Mouse (Mus musculus) heart, postnatal 14 days (tissue): ENCODE results near the gene Ptpn14. TPM values are rescaled to one million over a fixed set of nuclear protein-coding genes. Genes with fewer than 3 reads are reported as not detected.

Experiments used
- DNase-seq, 2 experiments: peaks; one replicate each; pipeline ENCODE4 v3.0.0; 2021 to 2022
- intact Hi-C: fragments of 180-260 bp; cut with DNase I; formaldehyde crosslinking; loops from one replicate; pipeline ENCODE4 v1.15.1; 2025
- total RNA-seq, 2 experiments: library from RNA; stranded (reverse); gene quantifications; 2 replicates each; pipeline ENCODE4 v1.2.3; 2021

Gene Ptpn14
- total RNA-seq, 2 experiments from 2014 or later, result 32.1 to 33.1 TPM

DNA sequence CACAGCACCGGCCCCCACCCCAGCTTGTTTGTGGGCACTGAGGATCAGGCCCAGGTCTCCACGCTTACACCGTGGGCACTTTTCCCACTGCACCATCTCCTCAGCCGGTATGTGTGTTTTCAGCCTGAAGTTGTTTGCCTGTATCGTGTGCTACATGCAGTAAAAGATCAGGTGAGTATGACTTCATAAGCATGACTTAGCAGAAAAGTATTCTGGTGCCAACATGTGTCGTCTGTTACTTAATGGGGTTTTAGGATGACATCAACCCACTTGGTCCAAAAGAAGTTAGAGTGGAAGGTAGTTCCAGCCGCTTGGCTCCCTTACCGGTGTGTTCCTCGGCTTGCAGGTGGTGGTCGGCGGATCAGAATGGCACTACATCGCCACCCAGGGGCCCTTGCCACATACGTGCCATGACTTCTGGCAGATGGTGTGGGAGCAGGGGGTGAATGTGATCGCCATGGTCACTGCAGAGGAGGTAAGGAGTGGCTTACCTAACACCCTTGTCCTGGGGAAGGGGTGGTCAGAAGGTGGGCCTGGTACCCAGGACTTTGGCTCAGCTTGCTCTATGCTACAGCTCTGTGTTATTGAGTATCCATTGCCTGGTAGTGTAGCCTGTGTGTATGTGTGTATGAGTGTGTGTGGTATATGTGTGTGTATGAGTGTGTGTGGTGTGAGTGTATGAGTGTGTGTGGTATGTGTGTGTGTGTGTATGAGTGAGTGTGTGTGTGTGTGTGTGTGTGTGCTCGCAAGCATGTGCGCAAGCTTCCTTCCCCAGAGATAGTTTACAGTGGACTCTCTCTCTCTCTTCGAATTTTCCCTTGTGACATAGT lies 132.3 kb downstream of the Ptpn14 start:
- intact Hi-C loops, result no loop called here
- no peak for DNase-seq

DNA sequence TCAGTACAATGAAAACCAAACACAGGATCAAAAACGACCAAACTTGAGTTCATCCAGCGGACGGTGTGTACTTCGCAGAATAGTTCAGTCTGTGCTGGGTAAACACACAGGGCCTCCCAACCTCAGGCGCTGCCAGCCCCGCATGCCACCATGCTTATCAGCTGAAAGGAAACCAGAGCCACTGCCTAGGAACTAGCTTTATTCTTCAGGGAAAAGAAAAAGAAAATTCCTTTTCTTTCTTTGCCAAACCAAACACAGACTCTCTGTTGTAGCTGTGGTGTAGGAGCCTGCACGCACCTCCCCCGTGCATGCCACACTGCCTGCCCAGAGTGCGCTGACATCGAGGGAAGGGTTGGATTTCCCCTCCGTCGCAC lies 132.9 kb downstream of the Ptpn14 start:
- no peak for DNase-seq
- intact Hi-C loops, result no loop called here

DNA sequence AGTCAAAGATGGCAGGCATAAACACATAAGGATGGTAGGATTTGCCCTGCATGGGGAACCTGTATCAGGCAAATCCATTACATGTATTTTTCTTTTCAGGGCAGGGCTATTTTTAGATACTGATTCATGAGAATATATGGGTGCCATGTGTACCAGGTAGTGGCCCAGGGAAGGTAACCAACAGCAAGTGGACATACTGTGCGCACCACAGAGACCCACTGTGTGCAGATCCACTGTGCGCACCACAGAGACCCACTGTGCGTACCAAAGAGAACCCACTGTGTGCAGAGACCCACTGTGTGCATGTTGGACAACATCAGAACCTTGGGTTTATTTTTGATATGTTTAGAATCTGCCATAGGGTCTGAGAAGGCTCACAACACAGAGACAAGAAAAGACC lies 135.7 kb downstream of the Ptpn14 start:
- intact Hi-C loops, result loop anchor here (2.0 kb wide), 1 partner anchor 47 kb away; no protein-coding TSS in a partner anchor
- DNase-seq, result no peak

DNA sequence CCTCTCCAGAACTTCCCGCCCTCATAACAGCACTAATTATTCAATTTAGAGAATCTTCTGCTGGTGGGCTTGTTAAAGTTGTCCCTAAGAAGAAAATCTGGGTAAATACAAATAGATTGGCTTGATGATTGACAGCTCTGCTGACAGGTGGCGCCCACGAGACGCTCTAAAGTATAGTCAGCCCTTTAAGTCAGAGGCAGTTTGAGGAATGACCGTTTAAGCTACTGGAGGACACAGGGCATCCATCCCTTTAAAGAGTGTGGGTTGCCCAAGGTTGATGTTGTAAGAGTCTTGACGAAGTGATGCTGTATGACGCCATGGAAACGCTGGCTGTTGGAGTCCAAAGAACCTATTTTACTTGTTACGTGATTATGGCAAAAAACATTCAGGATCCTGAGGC lies 136.2 kb downstream of the Ptpn14 start:
- intact Hi-C loops, result no loop called here
- DNase-seq, result no peak

DNA sequence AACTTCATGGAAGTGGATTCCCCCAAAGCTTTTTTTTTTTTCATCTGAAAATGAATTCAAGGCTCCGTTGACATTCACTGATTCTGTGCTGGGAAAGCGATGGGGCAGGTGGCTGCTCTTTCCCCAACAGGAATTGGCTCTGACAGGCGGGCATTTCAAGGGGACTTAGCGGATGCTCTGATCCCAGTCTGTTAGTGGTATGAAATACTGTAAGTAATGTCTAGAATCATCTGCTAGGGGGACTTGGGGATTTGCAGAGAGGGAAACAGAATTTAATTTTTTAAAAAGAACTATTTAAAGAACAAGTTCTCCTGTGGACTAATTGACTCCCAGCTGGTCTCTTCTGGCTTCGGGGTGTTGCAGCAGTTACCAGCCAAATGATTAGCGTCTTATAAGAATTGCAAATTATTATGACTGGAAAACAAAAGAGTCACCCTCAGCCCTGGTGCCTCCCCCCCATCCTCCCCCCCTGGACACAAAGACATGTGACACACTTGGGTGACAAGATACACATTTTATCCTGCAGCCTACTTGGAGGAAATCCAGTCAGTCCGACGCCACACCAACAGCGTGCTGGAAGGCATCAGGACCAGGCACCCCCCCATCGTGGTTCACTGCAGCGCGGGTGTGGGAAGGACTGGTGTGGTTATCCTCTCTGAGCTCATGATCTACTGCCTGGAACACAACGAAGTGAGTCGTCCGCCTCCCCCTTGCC lies 136.9 kb downstream of the Ptpn14 start:
- no peak for DNase-seq
- intact Hi-C loops, result no loop called here

DNA sequence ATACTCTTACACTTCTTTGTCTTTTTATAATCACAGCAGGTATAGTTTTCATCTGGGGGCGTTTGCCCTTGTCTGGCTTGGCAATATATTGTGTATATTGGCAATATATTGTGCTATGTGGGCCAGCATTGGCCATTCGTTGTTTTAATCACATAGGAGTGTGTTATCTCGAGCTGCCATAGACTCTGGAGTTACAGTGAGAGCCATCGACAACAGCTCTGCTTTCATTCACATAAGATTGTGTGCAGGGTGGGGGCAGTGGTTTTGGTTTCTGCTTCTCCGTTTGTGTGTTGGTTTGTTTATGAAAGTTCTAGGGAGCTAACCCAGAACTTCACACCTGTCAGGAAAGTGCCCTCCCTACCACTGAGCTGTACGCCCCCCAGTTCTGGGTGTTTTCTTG lies 138.6 kb downstream of the Ptpn14 start:
- intact Hi-C loops, result no loop called here
- no peak for DNase-seq

DNA sequence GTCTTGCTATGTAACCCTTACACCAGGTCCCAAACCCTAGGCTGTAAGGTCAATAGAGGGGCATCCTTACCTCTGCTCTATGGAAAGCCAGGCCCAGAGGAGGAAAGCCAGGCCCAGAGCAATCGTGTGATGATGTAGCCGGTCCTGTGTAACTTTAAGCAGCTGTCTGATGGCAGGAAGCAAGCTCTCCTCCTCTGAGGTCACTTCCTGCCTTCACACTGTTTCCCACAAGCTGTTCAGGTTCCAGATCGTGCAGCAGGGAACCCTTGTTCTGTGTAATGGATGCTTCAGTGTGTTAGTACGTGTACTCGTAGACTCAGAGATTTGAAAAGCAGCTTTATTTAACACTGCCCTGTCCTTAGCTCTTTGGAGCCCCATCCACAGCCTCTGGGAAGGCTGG lies 139.0 kb downstream of the Ptpn14 start:
- intact Hi-C loops, result no loop called here
- peak in 1 of 2 experiments; percentile 50 for DNase-seq

DNA sequence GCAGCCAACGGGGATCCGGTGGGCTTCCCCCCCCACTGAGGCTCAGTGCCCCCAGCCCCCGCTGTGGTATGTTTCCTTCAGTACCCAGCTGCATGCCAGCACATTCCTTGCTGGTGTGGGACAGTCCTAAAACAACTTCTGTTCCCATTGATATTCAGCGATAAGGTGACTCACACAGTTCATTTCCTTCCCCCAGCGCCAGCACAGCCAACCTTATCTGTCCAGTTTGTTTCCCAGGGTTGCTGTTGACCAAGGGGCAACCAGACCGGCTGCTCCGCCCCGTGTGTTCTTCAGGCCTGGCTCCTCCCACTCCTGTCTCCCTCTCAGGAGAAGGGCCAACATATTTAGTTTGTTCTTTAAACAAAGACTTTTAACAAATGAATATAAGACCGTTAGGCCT lies 139.4 kb downstream of the Ptpn14 start:
- intact Hi-C loops, result no loop called here
- peak; percentile 64 to 71 for DNase-seq

DNA sequence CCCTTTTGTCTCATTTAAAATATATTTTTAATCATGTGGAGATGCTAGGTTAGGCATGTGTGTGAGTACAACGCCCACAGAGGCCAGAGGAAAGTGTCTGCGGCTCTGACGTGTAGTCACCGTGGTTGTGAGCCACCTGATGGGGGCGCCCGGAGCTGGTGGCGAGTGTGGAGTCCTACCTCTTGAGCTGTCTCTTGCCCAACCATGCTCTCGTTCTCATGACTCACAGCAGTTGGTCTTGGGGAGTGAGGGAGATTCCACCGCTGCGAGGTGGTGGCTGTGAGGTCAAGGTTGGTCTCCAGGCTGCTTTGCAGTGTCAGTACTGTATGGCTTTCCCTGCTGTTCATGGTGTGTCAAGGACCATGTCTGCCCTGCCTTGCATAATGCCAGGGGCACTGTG lies 140.0 kb downstream of the Ptpn14 start:
- intact Hi-C loops, result no loop called here
- DNase-seq, result no peak

DNA sequence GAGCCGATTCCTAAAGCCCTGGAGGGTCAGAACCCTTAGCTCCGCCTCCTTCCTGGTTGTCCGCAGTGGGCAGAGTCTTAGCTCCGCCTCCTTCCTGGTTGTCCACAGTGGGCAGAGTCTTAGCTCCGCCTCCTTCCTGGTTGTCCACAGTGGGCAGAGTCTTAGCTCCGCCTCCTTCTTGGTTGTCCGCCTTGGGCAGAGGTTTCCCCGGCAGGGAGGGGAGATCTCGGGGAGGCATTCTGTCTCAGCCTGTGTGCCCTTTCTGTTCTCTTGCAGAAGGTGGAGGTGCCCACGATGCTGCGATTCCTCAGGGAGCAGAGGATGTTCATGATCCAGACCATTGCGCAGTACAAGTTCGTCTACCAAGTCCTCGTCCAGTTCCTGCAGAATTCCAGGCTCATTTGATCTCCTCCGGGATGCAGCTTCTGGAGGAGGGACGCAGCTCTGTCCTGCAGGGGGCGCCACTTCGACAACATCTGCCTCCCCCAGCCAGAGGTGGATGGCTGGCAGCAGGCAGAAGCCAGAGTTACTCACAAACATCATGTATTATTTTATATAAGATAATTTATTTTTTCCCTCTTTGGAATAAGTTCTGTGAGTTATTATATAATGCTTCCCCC lies 141.7 kb downstream of the Ptpn14 start:
- no peak for DNase-seq

DNA sequence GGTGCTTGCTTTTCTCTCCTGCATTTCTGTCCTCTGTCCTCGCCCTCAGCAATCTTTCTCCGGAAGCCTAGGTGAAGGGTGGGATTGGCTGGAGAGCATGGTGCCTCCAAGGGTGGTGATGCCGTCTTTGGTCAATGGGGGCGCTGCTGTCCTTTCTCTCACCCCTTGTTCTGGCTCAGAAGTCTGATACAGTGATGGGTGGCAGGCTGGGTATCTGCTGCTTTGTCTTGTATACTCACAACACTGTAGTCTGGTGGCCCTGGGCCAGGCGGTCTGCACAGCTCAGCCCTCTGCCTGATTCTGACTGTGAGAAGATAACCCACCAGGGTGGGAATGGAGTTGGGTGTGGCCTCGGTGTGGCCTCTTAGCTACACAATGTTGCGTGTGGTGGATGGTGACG lies 142.5 kb downstream of the Ptpn14 start:
- intact Hi-C loops, result no loop called here

More for the DNA sequence above, 141.7 kb downstream of the Ptpn14 start:
- intact Hi-C loops, result no loop called here

DNA sequence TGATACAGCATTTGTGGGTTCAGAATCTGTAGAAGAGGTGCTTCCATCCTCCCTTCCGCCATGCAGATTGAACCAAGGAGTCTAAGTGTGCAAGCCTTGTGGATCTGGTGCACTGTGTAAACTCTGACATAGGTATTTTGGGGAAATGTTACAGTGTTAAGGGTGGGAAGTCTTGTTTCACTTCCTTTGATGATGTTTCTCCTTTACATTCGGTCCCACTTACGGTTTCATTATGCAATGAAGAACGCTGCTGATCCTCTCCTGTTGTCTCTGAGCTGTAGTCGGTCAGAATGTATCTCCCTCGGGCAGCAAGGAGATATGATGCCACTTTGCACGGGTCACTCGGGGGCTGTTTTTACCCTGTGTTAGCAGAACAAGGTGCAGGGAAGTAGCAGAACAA lies 143.6 kb downstream of the Ptpn14 start:
- DNase-seq, result no peak
- intact Hi-C loops, result no loop called here

More for the DNA sequence above, 142.5 kb downstream of the Ptpn14 start:
- no peak for DNase-seq

DNA sequence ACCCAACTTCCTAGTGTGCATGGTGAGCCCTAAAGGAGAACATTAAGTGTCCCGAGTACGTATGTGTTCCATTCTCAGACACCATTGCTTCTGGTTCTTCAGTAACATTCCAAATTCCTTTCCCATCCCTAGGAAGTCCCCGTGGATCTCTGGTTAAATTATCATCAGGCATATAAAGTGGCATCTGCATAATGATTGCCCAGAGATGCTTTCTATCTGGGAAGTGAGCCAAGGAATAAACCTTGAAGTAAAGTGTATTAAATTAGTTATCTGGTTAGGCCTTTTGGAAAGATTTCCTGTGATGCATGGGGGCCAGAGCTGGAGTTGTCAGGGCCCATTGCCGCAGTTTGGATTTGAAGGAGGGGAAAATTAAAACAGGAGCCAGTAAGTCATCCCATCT lies 144.0 kb downstream of the Ptpn14 start:
- intact Hi-C loops, result no loop called here

DNA sequence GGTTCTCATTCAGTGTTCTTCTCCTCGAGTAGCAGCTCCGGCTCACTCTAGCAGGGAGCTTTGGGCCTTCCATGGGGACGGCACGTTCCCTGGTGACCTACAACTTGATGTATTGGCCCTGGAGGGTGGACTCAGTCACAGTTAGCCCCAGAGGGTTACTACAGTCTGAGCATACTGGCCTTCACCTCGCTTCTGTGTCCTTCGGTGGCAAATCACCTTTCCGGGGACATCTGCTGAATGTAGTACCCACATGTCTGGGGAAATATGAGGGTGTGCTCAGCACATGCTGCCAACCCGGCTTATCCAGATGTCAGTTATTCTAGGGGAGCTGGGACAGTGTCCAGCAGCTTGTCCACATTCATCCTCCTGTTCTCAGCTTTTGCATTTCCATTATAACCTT lies 145.5 kb downstream of the Ptpn14 start:
- no peak for DNase-seq
- intact Hi-C loops, result no loop called here

More for the DNA sequence above, 144.0 kb downstream of the Ptpn14 start:
- DNase-seq, result no peak

DNA sequence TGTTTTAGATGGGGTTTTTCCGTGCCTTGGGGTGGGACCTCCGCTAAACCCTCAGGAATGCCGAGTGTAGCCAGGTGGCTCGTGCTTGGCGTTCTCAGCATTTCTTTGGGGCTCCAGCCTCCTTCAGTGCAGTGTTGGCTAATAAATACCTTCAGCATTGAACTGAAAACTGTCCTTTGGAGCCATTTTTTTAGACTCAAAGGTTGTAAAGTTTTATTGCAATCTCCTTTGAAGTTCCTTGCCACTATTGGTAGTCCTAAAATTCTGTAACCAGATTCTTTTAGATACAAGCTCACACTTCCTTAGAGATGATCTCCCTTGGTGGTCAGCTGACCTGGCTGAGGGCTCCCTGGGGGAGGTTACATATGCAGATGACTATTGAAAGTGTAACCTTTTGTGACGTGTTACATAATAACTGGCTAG lies 147.4 kb downstream of the Ptpn14 start:
- no peak for DNase-seq
- intact Hi-C loops, result no loop called here

DNA sequence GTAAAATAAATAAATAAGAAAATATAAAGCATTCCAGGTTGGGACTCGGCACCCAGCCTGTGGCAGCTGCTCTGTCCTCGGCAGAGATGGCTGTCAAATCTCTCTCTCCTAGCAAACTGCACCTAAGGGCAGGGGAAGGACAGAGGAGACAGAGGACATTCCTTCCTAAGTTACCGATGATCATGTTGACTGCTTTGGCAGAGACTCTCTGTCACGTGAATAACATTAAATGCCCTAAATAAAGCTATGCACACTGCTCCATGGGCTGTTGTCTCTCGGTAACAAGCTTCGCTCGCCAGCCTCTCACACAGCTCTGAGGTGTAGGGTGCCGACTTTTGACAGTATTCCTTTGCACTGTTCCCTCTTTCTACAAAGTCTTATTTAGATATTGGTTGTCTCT lies 148.1 kb downstream of the Ptpn14 start:
- intact Hi-C loops, result no loop called here
- no peak for DNase-seq

DNA sequence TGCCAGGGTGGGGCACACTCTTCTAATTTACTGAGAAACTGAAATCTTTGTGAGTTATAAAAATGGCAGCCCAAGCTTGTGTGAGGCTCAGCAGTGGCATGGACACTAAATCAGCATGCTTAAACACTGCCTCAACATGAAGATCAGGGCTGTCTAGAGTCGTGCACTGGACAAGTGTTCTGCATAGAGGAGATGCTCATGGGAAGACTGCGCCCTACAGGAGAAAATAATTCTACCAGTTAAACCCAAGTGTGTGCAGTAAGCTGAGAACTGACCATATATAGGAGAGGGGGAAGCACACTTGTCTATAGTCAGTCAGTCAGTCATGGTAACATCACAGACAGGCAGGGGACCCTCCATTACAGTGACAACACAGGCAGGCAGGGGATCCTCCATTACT lies 151.1 kb downstream of the Ptpn14 start:
- DNase-seq, result no peak
- intact Hi-C loops, result no loop called here

DNA sequence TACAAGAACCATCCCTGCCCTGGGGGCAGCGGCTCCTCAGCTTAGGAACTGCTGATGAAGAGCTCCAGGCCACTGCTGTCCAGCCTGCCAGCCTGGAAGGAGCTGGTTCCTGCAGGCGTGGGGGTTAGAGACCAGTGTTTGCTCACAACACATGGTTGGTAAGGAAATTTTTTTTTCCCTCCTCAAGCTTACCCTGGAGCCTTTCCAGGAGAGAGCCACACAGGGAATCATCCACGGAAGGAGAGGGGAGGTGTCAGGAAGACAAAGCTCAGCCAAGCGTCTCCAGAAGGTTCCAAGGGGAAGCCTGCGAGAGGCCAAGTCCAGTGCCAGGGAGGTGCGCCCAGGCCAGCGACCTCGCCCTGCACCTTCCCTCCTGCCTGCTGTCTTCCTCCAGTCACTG lies 151.9 kb downstream of the Ptpn14 start:
- intact Hi-C loops, result no loop called here

DNA sequence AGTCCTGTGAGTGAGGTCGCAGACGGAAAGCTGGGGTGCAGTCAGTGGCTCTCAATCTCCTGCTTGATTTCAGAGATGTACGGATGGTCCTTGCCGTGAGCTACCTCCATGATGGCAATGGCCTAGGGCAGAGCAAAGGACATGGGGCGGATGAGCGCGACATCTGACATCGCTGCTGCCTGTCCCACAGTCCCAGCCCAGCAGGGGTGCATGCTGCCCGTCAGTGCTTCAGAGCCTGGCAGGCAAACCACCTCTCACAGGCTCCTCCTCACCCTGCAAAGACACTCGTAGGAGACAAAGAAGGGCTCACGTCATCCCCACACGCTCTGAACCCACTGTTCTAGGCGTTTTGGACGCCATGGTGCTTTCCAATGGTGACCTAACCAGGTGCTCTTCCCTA lies 152.7 kb downstream of the Ptpn14 start:
- no peak for DNase-seq
- intact Hi-C loops, result no loop called here

More for the DNA sequence above, 151.9 kb downstream of the Ptpn14 start:
- peak in 1 of 2 experiments; percentile 47 for DNase-seq

DNA sequence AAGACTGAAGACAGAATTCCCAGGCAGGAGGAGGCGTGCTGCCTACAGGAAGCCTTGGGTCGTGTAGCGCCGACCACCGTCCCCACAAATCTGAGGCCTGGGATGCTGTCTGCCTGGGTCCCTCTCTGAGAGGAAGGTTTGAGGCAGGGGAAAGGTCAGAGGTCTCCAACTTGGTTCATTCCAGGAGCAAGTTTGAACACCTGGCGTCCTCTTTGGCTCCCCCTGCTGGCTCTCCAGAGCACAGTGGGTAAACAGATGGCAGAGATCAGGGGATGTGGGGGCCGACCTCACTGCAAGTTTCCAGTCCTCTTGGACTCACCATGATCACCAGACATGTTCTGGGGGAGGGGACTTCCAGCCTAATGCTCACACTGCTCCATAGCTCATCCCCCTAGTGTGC lies 154.8 kb downstream of the Ptpn14 start:
- intact Hi-C loops, result loop anchor here (2.0 kb wide), 1 partner anchor 182 kb away; no protein-coding TSS in a partner anchor
- peak; percentile 68 to 70 for DNase-seq

DNA sequence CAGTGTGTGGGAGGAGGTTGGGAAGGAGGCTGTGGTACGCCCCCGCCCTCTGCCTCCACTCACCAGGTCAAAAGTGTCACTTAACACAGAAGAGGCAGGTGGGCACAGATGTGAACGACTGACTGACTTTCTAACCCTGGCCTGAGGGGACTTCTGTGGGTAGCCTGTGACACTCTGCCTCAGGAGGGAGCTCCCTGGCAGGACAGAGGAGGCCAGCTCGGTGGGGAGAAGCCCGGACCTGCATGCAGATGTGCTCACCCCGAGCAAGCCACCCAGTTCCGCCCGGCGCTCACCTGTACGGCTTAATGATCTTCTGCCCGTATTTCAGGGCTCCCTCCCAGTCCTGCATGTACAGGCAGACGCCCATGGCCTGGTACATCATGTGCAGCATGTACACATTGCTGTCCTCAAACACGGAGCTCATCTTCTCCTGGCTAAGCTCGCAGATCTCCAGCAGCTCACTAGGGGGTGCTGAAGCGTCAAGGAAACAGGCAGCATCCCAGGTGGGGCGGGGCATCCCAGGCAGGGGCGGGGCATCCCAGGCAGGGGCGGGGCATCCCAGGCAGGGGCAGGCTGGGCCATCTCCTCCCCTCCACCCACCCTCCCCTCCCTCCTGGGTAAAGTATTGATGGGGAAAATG lies 155.6 kb downstream of the Ptpn14 start:
- peak; percentile 53 to 71 for DNase-seq
- intact Hi-C loops, result loop anchor here (2.0 kb wide), 1 partner anchor 183 kb away; no protein-coding TSS in a partner anchor
